Mouse (Mus musculus) ES-Bruce4 (cell line): ENCODE data around the gene Dlst.

ENCODE experiments used
- CTCF ChIP-seq: IDR thresholded peaks from one replicate; pipeline ENCODE4 v1.8.1; 2011; ENCODE audit warnings: low read depth, low read length
- EP300 ChIP-seq: IDR thresholded peaks from 2 replicates; pipeline ENCODE4 v1.6.1; 2011; ENCODE audit warnings: low read depth, low read length; ENCODE audit not compliant: insufficient read depth

DNA sequence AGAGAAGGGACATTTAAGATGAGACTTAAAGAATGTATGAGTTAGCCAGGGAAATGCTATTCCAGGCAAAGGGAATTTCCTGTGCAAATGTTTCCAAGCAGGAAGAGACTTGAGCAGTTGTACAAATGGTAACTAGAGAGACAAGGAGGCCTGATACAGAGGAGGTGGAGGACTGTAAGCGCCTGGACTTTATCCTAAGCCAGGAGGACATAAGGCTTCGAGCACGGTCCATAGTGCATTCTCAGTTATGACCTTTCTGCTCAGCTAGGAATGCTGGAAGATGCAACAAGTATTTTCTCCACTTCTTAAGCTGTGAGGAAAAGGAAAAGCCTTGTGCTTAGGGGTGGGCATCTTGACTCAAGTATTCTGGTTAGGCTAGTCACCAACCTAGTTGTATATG, 2.7 kb downstream of the Dlst start:
- TF ChIP-seq CTCF (no peak), EP300 (no peak)
